7 mouse cellular contexts compared by ENCODE assay signal in the genomic region with DNA sequence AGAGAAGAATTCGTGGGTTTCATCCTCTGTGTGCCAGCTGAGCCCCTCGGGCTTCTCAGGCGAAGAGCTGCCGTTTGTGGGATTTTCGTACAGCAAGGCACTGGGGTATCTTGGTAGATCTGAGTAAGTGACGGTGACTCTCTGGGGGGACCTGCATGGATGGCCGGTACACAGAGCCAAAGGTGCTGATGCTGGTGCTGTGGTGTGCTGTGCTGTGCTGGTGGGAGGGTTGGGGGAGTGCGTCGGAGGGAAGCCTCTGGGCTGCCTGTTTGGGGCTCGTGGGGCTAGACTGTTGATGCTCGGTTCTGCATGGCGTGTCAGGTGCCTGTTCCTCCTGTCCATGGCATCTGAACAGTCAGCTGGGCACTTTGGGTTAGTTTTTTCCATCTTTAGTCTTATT.
DNase-seq lines count a peak whose midpoint lies in the region; ATAC-seq lines count a peak whose summit lies in the region.

No protein-coding gene starts in this region.

- no peak overlapping the region for H3K9ac ChIP-seq in hindbrain, embryonic 11.5 days (ENCODE audit: low read depth, low read length)
- H3K9ac ChIP-seq in forebrain, embryonic 16.5 days (replicated peaks; ENCODE audit: low read depth, low read length): peak overlapping the region; percentile 6; the same call in 1 of the 2 replicates
- H3K9ac ChIP-seq in midbrain, embryonic 12.5 days (replicated peaks): 0 out of 2 replicates have a peak overlapping the region, but pooled peaks have one; percentile 4

- H3K36me3 ChIP-seq in hindbrain, embryonic 11.5 days (ENCODE audit: control insufficient read depth, insufficient read depth, low read length): no peaks in the 10 kb centered on the region
- H3K36me3 ChIP-seq in hindbrain, embryonic 10.5 days: peaks cover 54% of the 10 kb centered on the region
- no peaks in the 10 kb centered on the region for H3K36me3 ChIP-seq in forebrain, embryonic 16.5 days (ENCODE audit: control insufficient read depth, insufficient read depth)
- no peaks in the 10 kb centered on the region for H3K36me3 ChIP-seq in midbrain, embryonic 12.5 days

- H3K4me2 ChIP-seq in hindbrain, embryonic 11.5 days (replicated peaks; ENCODE audit: low read depth, low read length): no peak overlapping the region
- peak overlapping the region; percentile 82 for H3K4me2 ChIP-seq in forebrain, embryonic 16.5 days (ENCODE audit: low read length)
- peak overlapping the region; percentile 65 for H3K4me2 ChIP-seq in midbrain, embryonic 12.5 days (replicated peaks)

- WGBS in hindbrain, embryonic 11.5 days: 62% methylated on average over 12 of the region's 12 CpGs
- WGBS in hindbrain, embryonic 10.5 days: 57% methylated on average over 12 of the region's 12 CpGs
- 60% methylated on average over 12 of the region's 12 CpGs for WGBS in forebrain, embryonic 16.5 days
- WGBS in midbrain, embryonic 12.5 days: 59% methylated on average over 12 of the region's 12 CpGs

- no peaks in the 10 kb centered on the region for H3K9me3 ChIP-seq in hindbrain, embryonic 11.5 days (ENCODE audit: control insufficient read depth, low read length)
- no peaks in the 10 kb centered on the region for H3K9me3 ChIP-seq in hindbrain, embryonic 10.5 days
- H3K9me3 ChIP-seq in forebrain, embryonic 16.5 days (ENCODE audit: control insufficient read depth, low read length): no peaks in the 10 kb centered on the region
- H3K9me3 ChIP-seq in midbrain, embryonic 12.5 days: no peaks in the 10 kb centered on the region

- no peaks in the 10 kb centered on the region for H3K27me3 ChIP-seq in hindbrain, embryonic 11.5 days (ENCODE audit: control insufficient read depth, insufficient read depth, low read length)
- no peaks in the 10 kb centered on the region for H3K27me3 ChIP-seq in hindbrain, embryonic 10.5 days (ENCODE audit: insufficient read depth, poor library complexity, severe bottlenecking)
- H3K27me3 ChIP-seq in forebrain, embryonic 16.5 days (replicated peaks; ENCODE audit: control insufficient read depth, insufficient read depth, low read length): no peaks in the 10 kb centered on the region
- 0 out of 2 replicates have a peak, but pooled peaks cover 3% of the 10 kb centered on the region for H3K27me3 ChIP-seq in midbrain, embryonic 12.5 days

- peak; percentile 10 for DNase-seq in hindbrain, embryonic 11.5 days (ENCODE audit: low spot score)
- no peak for DNase-seq in hindbrain, embryonic 10.5 days (ENCODE audit: low spot score)
- peak; percentile 27 to 44 for DNase-seq in cerebellum, postnatal 36 days
- DNase-seq in left cerebral cortex, adult 8-10 months (ENCODE audit: low spot score in 2 of 2): no peak
- DNase-seq in urinary bladder, adult 2 months (ENCODE audit: low spot score): no peak

- ATAC-seq in hindbrain, embryonic 11.5 days (ENCODE audit: low FRiP score): no peak
- ATAC-seq in forebrain, embryonic 16.5 days: peak; percentile 45; the same call in 1 of the 2 replicates
- no peak for ATAC-seq in midbrain, embryonic 12.5 days (ENCODE audit: low FRiP score, low read depth)

- no peak overlapping the region for H3K27ac ChIP-seq in hindbrain, embryonic 11.5 days (ENCODE audit: low read depth, low read length)
- H3K27ac ChIP-seq in hindbrain, embryonic 10.5 days: no peak overlapping the region
- H3K27ac ChIP-seq in forebrain, embryonic 16.5 days (ENCODE audit: low read length): no peak overlapping the region
- peak overlapping the region; percentile 15; the same call in 1 of the 2 replicates for H3K27ac ChIP-seq in midbrain, embryonic 12.5 days (replicated peaks)

- H3K4me1 ChIP-seq in hindbrain, embryonic 11.5 days (replicated peaks; ENCODE audit: control insufficient read depth, insufficient read depth, low read length): peaks cover 3% of the 10 kb centered on the region
- H3K4me1 ChIP-seq in hindbrain, embryonic 10.5 days (replicated peaks): peaks cover 32% of the 10 kb centered on the region
- peaks cover 29% of the 10 kb centered on the region for H3K4me1 ChIP-seq in forebrain, embryonic 16.5 days (replicated peaks; ENCODE audit: control insufficient read depth, insufficient read depth, low read length)
- peaks cover 20% of the 10 kb centered on the region for H3K4me1 ChIP-seq in midbrain, embryonic 12.5 days

- no peak overlapping the region for H3K4me3 ChIP-seq in hindbrain, embryonic 11.5 days (ENCODE audit: low read depth, low read length)
- H3K4me3 ChIP-seq in hindbrain, embryonic 10.5 days: no peak overlapping the region
- peak overlapping the region; percentile 35 for H3K4me3 ChIP-seq in forebrain, embryonic 16.5 days (replicated peaks; ENCODE audit: low read length)
- peak overlapping the region; percentile 44 for H3K4me3 ChIP-seq in midbrain, embryonic 12.5 days

Comparison
In these comparisons a context has a peak if more than half of its experiments do, and no peak if none do; other contexts are left out.
1. DNase-seq: peak in hindbrain, embryonic 11.5 days (single experiment) and cerebellum, postnatal 36 days (2 of 2); none in hindbrain, embryonic 10.5 days (single experiment), left cerebral cortex, adult 8-10 months (0 of 2) and urinary bladder, adult 2 months (single experiment).
2. H3K4me3 ChIP-seq: peak in forebrain, embryonic 16.5 days (single experiment) and midbrain, embryonic 12.5 days (single experiment); none in hindbrain, embryonic 11.5 days (single experiment) and hindbrain, embryonic 10.5 days (single experiment).